Mouse (Mus musculus): ENCODE measurements around the gene Saa1.

- TF ChIP-seq CTCF (IDR thresholded peaks at IDR 0.05; ENCODE audit: extremely low read depth, insufficient read depth, low read length): no peak
- no peak for TF ChIP-seq POLR2A (IDR thresholded peaks at IDR 0.05; ENCODE audit: extremely low read depth, insufficient read depth, low read length)
Observed at GRCm38 (mm10) chr7:46789177-46789849, 46.5 kb upstream of the Saa1 start.
